12 mouse cellular contexts compared by ENCODE assay signal in genomic region chr3:89948655-89949054, GRCm38 (mm10). TPM values are rescaled to one million over a fixed set of nuclear protein-coding genes. Genes with fewer than 3 reads are reported as not detected.
DNase-seq lines count a peak whose midpoint lies in the region; ATAC-seq and TF ChIP-seq lines count a peak whose summit lies in the region.
"Had no signal": no experiment of that assay in that cellular context is flagged by ENCODE, and none has a peak within 500 bp of the region (broad histone marks: within the 10 kb centered on the region; RNA-seq: fewer than 3 reads in every experiment).

No protein-coding gene starts in this region.

- intact Hi-C loops in left cerebral cortex, postnatal 14 days (cut with DNase I) = no loop called here

- no peaks in the 10 kb centered on the region for H3K27me3 ChIP-seq in hindbrain, postnatal 0 days (ENCODE audit: insufficient read depth, low read length)
- no peaks in the 10 kb centered on the region for H3K27me3 ChIP-seq in hindbrain, embryonic 12.5 days
- H3K27me3 ChIP-seq: midbrain, embryonic 12.5 days; neural tube, embryonic 12.5 days had no signal

- H3K27ac ChIP-seq in hindbrain, postnatal 0 days = no peak overlapping the region
- H3K27ac ChIP-seq in hindbrain, embryonic 12.5 days = no peak overlapping the region
- H3K27ac ChIP-seq: embryonic facial prominence, embryonic 10.5 days; midbrain, embryonic 12.5 days; neural tube, embryonic 12.5 days had no signal

- no peak overlapping the region for H3K4me2 ChIP-seq in hindbrain, postnatal 0 days (ENCODE audit: low read depth, low read length)
- H3K4me2 ChIP-seq in hindbrain, embryonic 12.5 days (replicated peaks) = no peak overlapping the region
- H3K4me2 ChIP-seq: midbrain, embryonic 12.5 days; neural tube, embryonic 12.5 days had no signal

- H3K4me3 ChIP-seq in hindbrain, postnatal 0 days (ENCODE audit: low read length) = no peak overlapping the region
- H3K4me3 ChIP-seq in hindbrain, embryonic 12.5 days = no peak overlapping the region
- H3K4me3 ChIP-seq: embryonic facial prominence, embryonic 10.5 days; midbrain, embryonic 12.5 days; neural tube, embryonic 12.5 days had no signal

- H3K4me1 ChIP-seq in hindbrain, postnatal 0 days (ENCODE audit: insufficient read depth, low read length) = no peaks in the 10 kb centered on the region
- H3K4me1 ChIP-seq in hindbrain, embryonic 12.5 days = no peaks in the 10 kb centered on the region
- H3K4me1 ChIP-seq: embryonic facial prominence, embryonic 10.5 days; midbrain, embryonic 12.5 days; neural tube, embryonic 12.5 days had no signal

- no peak for ATAC-seq in hindbrain, postnatal 0 days
- ATAC-seq in hindbrain, embryonic 12.5 days (ENCODE audit: low FRiP score) = no peak
- ATAC-seq: lung, postnatal 0 days had no signal

- H3K9me3 ChIP-seq in hindbrain, postnatal 0 days (ENCODE audit: low read length) = no peaks in the 10 kb centered on the region
- no peaks in the 10 kb centered on the region for H3K9me3 ChIP-seq in hindbrain, embryonic 12.5 days (replicated peaks)
- H3K9me3 ChIP-seq: embryonic facial prominence, embryonic 10.5 days; midbrain, embryonic 12.5 days; neural tube, embryonic 12.5 days had no signal

- TF ChIP-seq CTCF in hindbrain, postnatal 0 days (IDR thresholded peaks at IDR 0.05; ENCODE audit: low read depth) = no peak

- 59% methylated on average over 6 of the region's 6 CpGs for WGBS in hindbrain, postnatal 0 days
- 88% methylated on average over 6 of the region's 6 CpGs for WGBS in hindbrain, embryonic 12.5 days

- DNase-seq in hindbrain, postnatal 0 days (ENCODE audit: low spot score) = peak; percentile 46
- DNase-seq in cerebellum, postnatal 25 days = peak; percentile 67 to 80
- peak; percentile 72 to 76 for DNase-seq in left cerebral cortex, postnatal 14 days (ENCODE audit: low spot score in 2 of 2)
- peak; percentile 64 for DNase-seq in telencephalon, adult 2 months (ENCODE audit: low read depth, low spot score)
- no peak for DNase-seq in spleen, adult 18-20 months
- no peak for DNase-seq in thymus, postnatal 14 days
- DNase-seq: kidney, adult 9 months had no signal

- H3K36me3 ChIP-seq in hindbrain, postnatal 0 days (ENCODE audit: insufficient read depth, low read length) = peaks cover 87% of the 10 kb centered on the region
- H3K36me3 ChIP-seq in hindbrain, embryonic 12.5 days = peaks cover 97% of the 10 kb centered on the region

- no peak overlapping the region for H3K9ac ChIP-seq in hindbrain, postnatal 0 days (replicated peaks; ENCODE audit: low read length)
- H3K9ac ChIP-seq in hindbrain, embryonic 12.5 days = no peak overlapping the region
- H3K9ac ChIP-seq: midbrain, embryonic 12.5 days; neural tube, embryonic 12.5 days had no signal

RNA-seq across cellular contexts. Expression of gene Atp8b2, which starts 14.7 kb away (rescaled TPM):
- total RNA-seq in hindbrain, postnatal 0 days (2014; rRNA removed) = 63.0 and 83.5 TPM in 2 replicates
- 9.8 and 10.9 TPM in 2 replicates for polyA plus RNA-seq in hindbrain, postnatal 0 days (2015; fragmentation: Nextera tagmentation; extraction: Ambion mirVana)
- 20.3 and 22.8 TPM in 2 replicates for polyA plus RNA-seq in hindbrain, embryonic 12.5 days (2016; fragmentation: Nextera tagmentation; extraction: Ambion mirVana)
- 10 to 100 TPM; 94.6 to 95.2 TPM for total RNA-seq in left cerebral cortex, postnatal 14 days (2021)

RNA-seq across cellular contexts. Expression of gene Il6ra, which starts 35.7 kb away (rescaled TPM):
- total RNA-seq in hindbrain, postnatal 0 days (2014; rRNA removed) = 0.68 and 1.8 TPM in 2 replicates
- 2.1 and 2.4 TPM in 2 replicates for polyA plus RNA-seq in hindbrain, postnatal 0 days (2015; fragmentation: Nextera tagmentation; extraction: Ambion mirVana)
- polyA plus RNA-seq in hindbrain, embryonic 12.5 days (2016; fragmentation: Nextera tagmentation; extraction: Ambion mirVana) = 0.66 and 1.2 TPM in 2 replicates
- 1 to 10 TPM; 3.6 to 4.7 TPM for total RNA-seq in left cerebral cortex, postnatal 14 days (2021)

RNA-seq across cellular contexts. Expression of gene Hax1, which starts 49.9 kb away (rescaled TPM):
- total RNA-seq in hindbrain, postnatal 0 days (2014; rRNA removed) = 41.6 and 43.7 TPM in 2 replicates
- polyA plus RNA-seq in hindbrain, postnatal 0 days (2015; fragmentation: Nextera tagmentation; extraction: Ambion mirVana) = 74.1 and 81.6 TPM in 2 replicates
- 137 and 141 TPM in 2 replicates for polyA plus RNA-seq in hindbrain, embryonic 12.5 days (2016; fragmentation: Nextera tagmentation; extraction: Ambion mirVana)
- total RNA-seq in left cerebral cortex, postnatal 14 days (2021) = 10 to 100 TPM; 70.6 to 76.7 TPM

Comparison
In these comparisons a context has a peak if more than half of its experiments do, and no peak if none do; other contexts are left out.
1. DNase-seq: peak in hindbrain, postnatal 0 days (single experiment), cerebellum, postnatal 25 days (2 of 2), left cerebral cortex, postnatal 14 days (2 of 2) and telencephalon, adult 2 months (single experiment); none in spleen, adult 18-20 months (0 of 2) and thymus, postnatal 14 days (single experiment).